Mouse (Mus musculus) heart, adult 2 months (tissue): ENCODE measurements around the gene Ptx3. TPM values are rescaled to one million over a fixed set of nuclear protein-coding genes. Genes with fewer than 3 reads are reported as not detected.
"Not testable (repeated sequence)": the region's sequence is repeated elsewhere in the genome, so short reads cannot be mapped to it uniquely, and the experiment has no call there.

Experiments
- DNase-seq, 2 experiments: peaks; one replicate each; pipeline ENCODE4 v3.0.0; 2021
- H3K27ac ChIP-seq: fragments of 200-600 bp; 2 replicates; pipeline ENCODE4 v1.8.1; 2022
- H3K27me3 ChIP-seq: fragments of 200-500 bp; 2 replicates; pipeline ENCODE4 v1.6.1; 2012; ENCODE audit warnings: mild to moderate bottlenecking, low read length, inconsistent platforms, mixed read lengths; ENCODE audit not compliant: control insufficient read depth, insufficient read depth
- H3K36me3 ChIP-seq: fragments of 200-500 bp; 2 replicates; pipeline ENCODE4 v1.6.1; 2012; ENCODE audit warnings: low read length, inconsistent platforms; ENCODE audit not compliant: control insufficient read depth, insufficient read depth
- H3K4me1 ChIP-seq: fragments of 200-500 bp; 2 replicates; pipeline ENCODE4 v1.6.1; 2011; ENCODE audit warnings: low read length; ENCODE audit not compliant: control insufficient read depth, insufficient read depth
- H3K4me3 ChIP-seq: fragments of 200-600 bp; 2 replicates; pipeline ENCODE4 v1.8.1; 2022
- H3K79me2 ChIP-seq: fragments of 200-500 bp; replicated peaks from 2 replicates; pipeline ENCODE4 v1.6.1; 2012; ENCODE audit warnings: mild to moderate bottlenecking, inconsistent platforms, low read length, moderate library complexity, mixed read lengths; ENCODE audit not compliant: control insufficient read depth, insufficient read depth
- H3K9ac ChIP-seq: fragments of 200-500 bp; 2 replicates; pipeline ENCODE4 v1.6.1; 2012; ENCODE audit warnings: low read depth, mild to moderate bottlenecking, control low read depth, inconsistent platforms, low read length, mixed read lengths
- CTCF ChIP-seq: fragments of 200-600 bp; IDR thresholded peaks from 2 replicates; pipeline ENCODE4 v1.8.1; 2022; ENCODE audit warnings: antibody characterized with exemption, mild to moderate bottlenecking, moderate library complexity
- EP300 ChIP-seq: fragments of 200-500 bp; IDR thresholded peaks from 2 replicates; pipeline ENCODE4 v1.6.1; 2011; ENCODE audit warnings: low read depth, low read length, control low read depth; ENCODE audit not compliant: insufficient read depth
- POLR2A ChIP-seq: fragments of 200-500 bp; IDR thresholded peaks from 2 replicates; pipeline ENCODE4 v1.6.1; 2011; ENCODE audit warnings: mild to moderate bottlenecking, low read depth, low read length, control low read depth; ENCODE audit not compliant: insufficient read depth
- WGBS: fragments of 180-500 bp; shearing (Covaris S2); methylation state at CpG from one replicate; pipeline ENCODE4 v1.1.7; 2018; 5-methylcytosine and 5-hydroxymethylcytosine counted together
- intact Hi-C: fragments of 180-260 bp; cut with DNase I; formaldehyde crosslinking; loops from one replicate; pipeline ENCODE4 v1.15.1; 2025
- polyA plus RNA-seq: library from polyadenylated mRNA; depleted of rRNA; stranded (reverse); fragments of >200 nt; gene quantifications from 2 replicates; pipeline ENCODE4 v1.2.3, GENCODE M21; 2012
- total RNA-seq, 2 experiments: library from RNA; stranded (reverse); gene quantifications; 2 replicates each; pipeline ENCODE4 v1.2.3; 2021

Gene Ptx3
- total and polyA plus RNA-seq, 3 experiments: 0.45 to 0.52 (median 0.50) TPM

GRCm38 (mm10) chr3:66215759-66216158 is 4.0 kb upstream of the Ptx3 start:
- H3K4me3 ChIP-seq: no peak overlapping the region
- H3K27me3 ChIP-seq: peaks cover 3% of the 10 kb centered on the region; the same call in 1 of the 2 replicates
- H3K79me2 ChIP-seq: no peaks in the 10 kb centered on the region
- whole genome bisulfite sequencing: 51% methylated on average over 8 of the region's 8 CpGs
- intact Hi-C loops: no loop called here
- TF ChIP-seq POLR2A (no peak), EP300 (no peak), CTCF (no peak)
- DNase-seq: no peak
- H3K9ac ChIP-seq: no peak overlapping the region
- H3K36me3 ChIP-seq: no peaks in the 10 kb centered on the region
- H3K27ac ChIP-seq: no peak overlapping the region
- H3K4me1 ChIP-seq: no peaks in the 10 kb centered on the region

GRCm38 (mm10) chr3:66220554-66221242 is 988 bp downstream of the Ptx3 start:
- Histone ChIP-seq H3K27me3 (peaks cover 4% of the 10 kb centered on the region; the same call in 1 of the 2 replicates), H3K79me2 (no peaks in the 10 kb centered on the region), H3K4me3 (peak overlapping the region; percentile 40), H3K9ac (peak overlapping the region; percentile 63), H3K36me3 (no peaks in the 10 kb centered on the region), H3K27ac (peak overlapping the region; percentile 36; the same call in 1 of the 2 replicates), H3K4me1 (no peaks in the 10 kb centered on the region)
- no peak for TF ChIP-seq POLR2A
- no peak for TF ChIP-seq EP300
- no peak for TF ChIP-seq CTCF
- 0% methylated on average over 54 of the region's 54 CpGs for WGBS
- DNase-seq: peak; percentile 47 to 56
- intact Hi-C loops: no loop called here

GRCm38 (mm10) chr3:66221243-66221611 is 1.5 kb downstream of the Ptx3 start:
- H3K27me3 ChIP-seq: peaks cover 4% of the 10 kb centered on the region; the same call in 1 of the 2 replicates
- TF ChIP-seq EP300: no peak
- no peak for TF ChIP-seq POLR2A
- no peak for TF ChIP-seq CTCF
- H3K4me1 ChIP-seq: no peaks in the 10 kb centered on the region
- H3K27ac ChIP-seq: peak overlapping the region; percentile 36; the same call in 1 of the 2 replicates
- peak; percentile 27 to 38 for DNase-seq
- H3K79me2 ChIP-seq: no peaks in the 10 kb centered on the region
- H3K4me3 ChIP-seq: peak overlapping the region; percentile 40
- H3K36me3 ChIP-seq: no peaks in the 10 kb centered on the region
- intact Hi-C loops: no loop called here
- 4% methylated on average over 11 of the region's 11 CpGs for WGBS
- no peak overlapping the region for H3K9ac ChIP-seq

GRCm38 (mm10) chr3:66224931-66225537 is 5.3 kb downstream of the Ptx3 start:
- intact Hi-C loops: no loop called here
- no peaks in the 10 kb centered on the region for H3K4me1 ChIP-seq
- H3K27ac ChIP-seq: no peak overlapping the region
- H3K4me3 ChIP-seq: no peak overlapping the region
- no peak for TF ChIP-seq EP300
- no peak for TF ChIP-seq POLR2A
- TF ChIP-seq CTCF: no peak
- peak in 1 of 2 experiments; percentile 10 for DNase-seq
- no peaks in the 10 kb centered on the region for H3K79me2 ChIP-seq
- no peak overlapping the region for H3K9ac ChIP-seq
- H3K36me3 ChIP-seq: no peaks in the 10 kb centered on the region
- peaks cover 4% of the 10 kb centered on the region; the same call in 1 of the 2 replicates for H3K27me3 ChIP-seq
- WGBS: 48% methylated on average over 15 of the region's 15 CpGs

GRCm38 (mm10) chr3:66236234-66236871 is 16.6 kb downstream of the Ptx3 start:
- not testable (repeated sequence) for H3K27ac ChIP-seq, H3K4me1 ChIP-seq, H3K36me3 ChIP-seq, H3K79me2 ChIP-seq, H3K4me3 ChIP-seq, DNase-seq, H3K27me3 ChIP-seq, H3K9ac ChIP-seq
- intact Hi-C loops: loop anchor here (5.0 kb wide), 1 partner anchor 234 kb away; no protein-coding TSS in a partner anchor
- peak; percentile 77 for TF ChIP-seq CTCF
- 32% methylated on average over 4 of the region's 4 CpGs for WGBS

- Histone ChIP-seq H3K27ac (no peak overlapping the region), H3K36me3 (no peaks in the 10 kb centered on the region), H3K4me3 (no peak overlapping the region), H3K79me2 (no peaks in the 10 kb centered on the region), H3K27me3 (no peaks in the 10 kb centered on the region), H3K9ac (no peak overlapping the region), H3K4me1 (no peaks in the 10 kb centered on the region)
- no peak for DNase-seq
- no peak for TF ChIP-seq POLR2A
- TF ChIP-seq CTCF: no peak
- no peak for TF ChIP-seq EP300
- intact Hi-C loops: no loop called here
These were observed 20.8 kb downstream of the Ptx3 start for GRCm38 (mm10) chr3:66240476-66240875.
